Mouse (Mus musculus): ENCODE data around the gene Arl1.

- TF ChIP-seq CTCF (IDR thresholded peaks at IDR 0.05; ENCODE audit: low read depth) (no peak), EP300 (IDR thresholded peaks at IDR 0.05; ENCODE audit: low read depth) (no peak)
These were observed 39.0 kb downstream of the Arl1 start for GRCm38 (mm10) chr10:88769676-88770075.

Measured in liver, embryonic 14.5 days (tissue).